Mouse (Mus musculus) lung, postnatal 10 days (tissue): ENCODE measurements at regions not wholly inside any gene's neighbourhood (a gene's known extent, or its start where the extent isn't known, plus 50 kb on each side); places are given as distances from the start of the nearest gene placed in this dataset.

Experiments
- DNase-seq: peaks from one replicate; pipeline ENCODE4 v3.0.0; 2021

- no peak for DNase-seq
These were observed 242.7 kb downstream of the Rngtt start for GRCm38 (mm10) chr4:33552856-33553255.

DNA sequence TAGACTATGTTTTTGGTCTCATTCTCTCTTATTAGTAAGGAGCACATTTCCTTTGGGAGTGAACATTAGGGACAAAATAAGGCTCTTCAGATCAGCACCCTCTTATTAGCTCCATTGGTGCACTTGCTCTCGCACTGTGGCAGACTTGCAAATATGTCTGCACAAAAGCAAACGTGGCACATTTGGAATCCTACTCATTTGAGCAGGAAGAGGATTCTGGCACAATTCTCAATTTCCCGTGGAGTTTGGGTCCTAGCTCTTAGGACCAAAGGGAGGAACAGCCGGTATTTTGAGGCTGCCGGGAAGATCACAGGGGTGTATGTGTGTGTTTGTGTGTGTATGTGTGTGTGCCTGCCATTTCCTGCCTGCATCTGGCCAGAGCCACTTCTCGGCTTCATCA, 244.5 kb downstream of the Rngtt start:
- no peak for DNase-seq

GRCm38 (mm10) chr4:33555231-33555933, 245.3 kb downstream of the Rngtt start:
- DNase-seq = no peak

GRCm38 (mm10) chr4:33555966-33556365, 245.9 kb downstream of the Rngtt start:
- no peak for DNase-seq

DNA sequence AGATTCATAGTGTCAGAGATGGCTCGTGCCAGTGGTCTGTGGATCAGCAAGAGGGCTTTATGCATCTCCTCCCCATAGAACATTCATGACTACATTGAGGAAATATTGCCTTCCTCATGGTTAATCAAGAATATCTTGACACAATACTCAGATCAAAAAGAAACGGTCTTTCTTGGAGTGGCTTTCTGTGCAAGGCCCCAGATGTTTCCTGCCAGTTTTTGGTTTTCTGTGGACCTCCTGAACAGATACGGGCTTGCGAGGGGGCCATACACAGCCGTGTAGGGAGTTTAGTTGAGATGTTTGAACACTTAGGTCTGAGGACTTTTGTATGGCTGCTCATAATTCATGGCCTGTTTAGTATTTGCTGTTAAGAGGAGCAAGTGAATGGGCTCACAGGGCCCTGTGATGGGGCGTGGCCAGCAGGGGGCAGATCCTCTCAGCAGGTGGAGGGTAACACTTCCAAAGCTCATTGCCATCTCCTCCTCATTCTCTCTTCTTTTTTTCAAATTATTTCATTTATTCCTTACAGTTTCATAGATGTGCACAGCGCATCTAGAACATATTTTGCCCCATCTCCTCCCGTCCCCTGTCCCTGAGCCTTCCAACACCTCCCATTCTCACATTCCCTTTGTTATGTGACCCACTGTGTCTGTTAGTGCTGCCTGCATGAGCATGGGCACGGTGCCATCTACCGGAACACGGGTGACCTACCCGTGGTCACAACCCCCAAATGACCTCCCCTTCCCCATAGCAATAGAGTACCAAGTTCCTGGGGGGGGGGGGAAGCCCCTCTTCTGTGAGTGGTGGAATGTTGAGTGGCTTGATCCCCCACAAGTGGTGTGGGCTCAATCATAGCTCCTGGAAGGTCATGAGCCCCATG, 246.8 kb downstream of the Rngtt start:
- no peak for DNase-seq

- no peak for DNase-seq
These were observed 260.2 kb downstream of the Rngtt start for GRCm38 (mm10) chr4:33570274-33570673.

DNA sequence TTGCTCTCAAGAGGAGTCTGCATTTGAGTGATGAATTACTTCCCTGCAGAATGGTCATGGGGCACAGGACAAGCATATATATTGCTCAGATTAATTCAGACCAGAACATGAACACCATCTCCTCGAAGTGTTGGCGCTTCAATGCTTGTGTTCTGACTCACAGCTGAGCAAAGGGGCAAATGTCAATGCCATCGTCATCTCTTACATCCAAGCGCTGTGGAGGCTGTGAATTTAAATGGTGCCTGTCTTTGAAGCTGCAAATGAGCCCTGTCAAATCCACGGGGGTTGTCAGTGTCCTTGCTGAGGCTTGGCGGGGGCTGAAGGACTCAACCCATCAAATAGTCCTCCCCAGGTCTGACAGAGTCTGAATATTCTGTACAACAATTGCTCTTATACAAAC, 261.2 kb downstream of the Rngtt start:
- no peak for DNase-seq

DNA sequence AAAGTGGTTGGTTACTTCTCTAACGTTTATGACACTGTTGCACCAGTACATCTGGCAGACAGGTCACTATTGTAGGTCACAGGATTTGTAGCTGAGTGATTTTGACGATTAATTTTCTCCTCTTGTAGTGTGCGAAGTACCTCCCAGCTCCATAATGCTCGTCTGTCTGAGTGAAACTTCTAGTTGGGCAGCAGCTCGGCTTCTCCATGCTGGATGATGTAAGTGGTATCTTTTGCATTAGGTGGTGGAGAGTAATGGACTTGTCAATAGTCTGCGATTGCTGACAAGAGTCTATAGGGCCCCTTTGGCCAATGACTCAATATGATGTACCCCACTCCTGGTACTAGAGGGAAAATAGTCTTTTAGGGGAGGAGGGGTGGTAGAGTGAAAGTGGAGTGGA, 267.5 kb downstream of the Rngtt start:
- no peak for DNase-seq

DNA sequence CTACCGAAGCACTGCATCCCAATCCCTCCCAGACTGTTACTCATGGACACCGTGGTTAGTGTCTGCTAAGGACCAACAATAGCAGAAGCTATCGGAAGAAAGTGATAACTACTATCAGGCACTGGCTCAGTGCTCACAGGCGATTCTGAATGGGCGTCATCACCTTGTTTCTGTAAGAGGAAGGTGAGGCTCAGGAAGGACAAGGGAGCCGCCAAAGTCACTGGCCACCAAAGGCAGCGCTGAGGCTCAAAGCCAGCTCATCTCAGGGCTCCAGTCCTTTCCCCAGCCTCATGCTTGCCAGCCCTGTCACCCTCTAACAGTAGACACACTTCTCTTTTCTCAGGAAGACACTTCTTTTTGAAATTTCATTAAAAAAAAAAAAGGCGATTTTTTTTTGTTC, 270.4 kb downstream of the Rngtt start:
- DNase-seq = no peak

- peak; percentile 28 for DNase-seq
These were observed 271.1 kb downstream of the Rngtt start for GRCm38 (mm10) chr4:33581180-33581591.

- DNase-seq = peak; percentile 10
These were observed 271.8 kb downstream of the Rngtt start for GRCm38 (mm10) chr4:33581766-33582525.

GRCm38 (mm10) chr4:33582986-33583720, 273.0 kb downstream of the Rngtt start:
- no peak for DNase-seq

DNA sequence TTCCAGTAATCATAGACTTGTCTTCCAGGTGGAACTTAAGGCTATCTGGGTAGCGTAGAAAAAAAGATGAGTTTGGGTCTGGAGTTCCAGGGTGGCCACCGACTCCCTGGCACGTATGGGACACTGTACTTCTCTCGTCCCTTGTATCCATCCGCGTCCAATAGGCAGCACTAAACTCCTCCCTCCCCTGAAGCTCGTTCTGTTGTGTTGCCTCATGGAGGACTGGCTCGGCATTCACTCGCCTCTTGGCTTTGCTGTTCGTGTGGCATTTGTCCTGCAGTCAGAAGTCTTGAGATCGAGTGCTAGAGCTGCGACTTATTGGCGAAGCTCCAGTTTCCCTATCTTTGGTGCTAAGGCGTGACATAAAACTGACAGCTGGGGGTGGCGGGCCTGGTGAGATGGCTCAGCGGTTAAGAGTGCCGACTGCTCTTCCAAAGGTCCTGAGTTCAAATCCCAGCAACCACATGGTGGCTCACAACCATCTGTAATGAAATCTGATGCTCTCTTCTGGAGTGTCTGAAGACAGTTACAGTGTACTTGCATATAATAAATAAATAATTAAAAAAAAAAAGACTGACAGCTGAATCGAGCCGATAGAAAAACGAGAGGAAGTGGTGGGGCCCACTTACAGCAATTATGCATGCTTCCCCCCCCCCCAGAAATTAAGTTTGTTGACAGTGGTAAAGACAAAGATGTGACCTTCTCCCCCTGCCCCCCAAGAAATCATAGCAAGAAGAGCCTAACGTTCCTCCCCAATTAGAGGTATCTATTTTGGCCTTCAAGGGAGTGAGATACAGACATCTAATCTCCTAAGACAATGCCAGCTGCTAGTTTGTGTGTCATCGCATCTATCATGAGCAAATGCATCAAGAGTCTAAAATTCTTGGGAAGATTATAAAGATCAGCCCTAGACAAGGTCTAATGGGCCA, 274.1 kb downstream of the Rngtt start:
- DNase-seq = peak; percentile 38

GRCm38 (mm10) chr4:33585821-33586220, 275.7 kb downstream of the Rngtt start:
- no peak for DNase-seq

GRCm38 (mm10) chr4:33586290-33586614, 276.1 kb downstream of the Rngtt start:
- no peak for DNase-seq

GRCm38 (mm10) chr4:33586615-33587451, 276.7 kb downstream of the Rngtt start:
- DNase-seq = peak; percentile 78

- peak; percentile 42 for DNase-seq
These were observed 277.6 kb downstream of the Rngtt start for GRCm38 (mm10) chr4:33587666-33588065.

GRCm38 (mm10) chr4:33588127-33588526, 278.0 kb downstream of the Rngtt start:
- no peak for DNase-seq

DNA sequence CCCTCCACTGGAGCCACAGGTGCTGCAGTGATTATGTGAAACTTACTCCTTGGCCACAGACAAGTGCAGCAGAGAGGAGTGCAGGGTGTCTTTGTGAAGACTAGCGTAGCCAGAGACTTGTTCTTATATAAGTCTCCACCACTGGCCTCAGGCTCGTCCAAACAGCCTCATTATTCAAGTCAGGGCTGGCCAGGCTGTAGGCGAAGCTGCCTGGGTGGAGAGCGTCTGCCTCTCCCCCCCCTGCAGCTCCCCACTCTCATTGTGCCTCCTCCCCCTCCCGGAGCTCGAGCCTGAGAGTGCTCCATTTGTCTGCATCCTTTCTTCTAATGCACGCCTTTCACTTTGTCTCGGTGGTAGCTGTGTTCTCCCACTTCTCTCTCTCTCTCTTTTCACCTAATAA, 279.1 kb downstream of the Rngtt start:
- DNase-seq = no peak

DNA sequence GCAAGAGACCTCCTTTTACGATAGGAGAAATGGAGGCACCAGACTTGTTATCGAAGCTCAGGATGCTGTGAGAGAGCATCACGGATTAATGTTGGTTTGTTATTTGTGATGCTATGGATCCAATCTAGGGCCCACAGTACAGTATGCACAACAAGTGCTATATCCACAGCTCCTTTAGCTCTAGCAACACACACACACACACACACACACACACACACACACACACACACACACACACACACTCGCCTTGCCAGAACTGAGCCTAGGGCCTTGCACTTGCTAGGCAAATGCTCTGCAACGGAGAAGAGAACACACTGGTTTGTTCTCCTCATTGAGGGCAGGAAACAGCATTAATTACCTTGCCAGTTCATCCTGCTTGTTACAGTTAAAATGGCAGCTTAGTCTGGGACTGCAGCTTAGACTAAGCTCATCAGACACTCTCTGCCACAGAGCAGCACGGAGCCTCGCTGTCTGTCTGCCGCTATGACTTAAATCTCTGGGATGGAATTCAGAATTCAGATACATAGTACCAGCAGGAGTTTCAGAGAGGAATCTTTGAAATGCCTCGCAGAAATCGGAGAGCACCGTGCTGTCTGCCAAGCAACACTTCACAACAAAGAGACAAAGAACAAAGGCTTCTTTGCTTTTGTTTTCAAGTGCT, 285.0 kb downstream of the Rngtt start:
- no peak for DNase-seq
